Mouse (Mus musculus) A20 (cell line): Measurements from ENCODE around the gene Mtmr11.

Experiments
- DNase-seq: peaks from one replicate; pipeline ENCODE4 v3.0.0-alpha.2; 2011; ENCODE audit warnings: low read depth, low spot score

Mtmr11 gene

GRCm38 (mm10) chr3:96161869-96162840, at the start of gene Mtmr11:
Gene Mtmr11 (plus strand): TSS chr3:96162004.
- no peak for DNase-seq

GRCm38 (mm10) chr3:96113251-96113650, 48.6 kb upstream of the Mtmr11 start:
- no peak for DNase-seq

- no peak for DNase-seq
These were observed 43.7 kb upstream of the Mtmr11 start for GRCm38 (mm10) chr3:96118142-96118541.

- no peak for DNase-seq
These were observed 43.1 kb upstream of the Mtmr11 start for GRCm38 (mm10) chr3:96118702-96119101.

GRCm38 (mm10) chr3:96124235-96124634, 37.6 kb upstream of the Mtmr11 start:
- DNase-seq, result no peak

- DNase-seq, result no peak
These were observed 33.7 kb upstream of the Mtmr11 start for GRCm38 (mm10) chr3:96128128-96128527.

GRCm38 (mm10) chr3:96132478-96132877, 29.3 kb upstream of the Mtmr11 start:
- no peak for DNase-seq

GRCm38 (mm10) chr3:96133327-96133905, 28.4 kb upstream of the Mtmr11 start:
- no peak for DNase-seq

- no peak for DNase-seq
These were observed 26.8 kb upstream of the Mtmr11 start for GRCm38 (mm10) chr3:96135011-96135410.

- DNase-seq, result peak; percentile 80
These were observed 13.9 kb upstream of the Mtmr11 start for GRCm38 (mm10) chr3:96147950-96148349.

- peak; percentile 59 for DNase-seq
These were observed 10.0 kb upstream of the Mtmr11 start for GRCm38 (mm10) chr3:96151836-96152235.

GRCm38 (mm10) chr3:96152611-96153010, 9.2 kb upstream of the Mtmr11 start:
- no peak for DNase-seq

- no peak for DNase-seq
These were observed 6.3 kb upstream of the Mtmr11 start for GRCm38 (mm10) chr3:96155501-96155900.

- DNase-seq, result no peak
These were observed 2.0 kb upstream of the Mtmr11 start for GRCm38 (mm10) chr3:96159820-96160219.

GRCm38 (mm10) chr3:96160222-96160802, 1.5 kb upstream of the Mtmr11 start:
- DNase-seq, result no peak

GRCm38 (mm10) chr3:96160803-96161516, 844 bp upstream of the Mtmr11 start:
- no peak for DNase-seq

GRCm38 (mm10) chr3:96163040-96163439, 1.2 kb downstream of the Mtmr11 start:
- DNase-seq, result no peak

GRCm38 (mm10) chr3:96168466-96169158, 6.8 kb downstream of the Mtmr11 start:
- DNase-seq, result no peak

- no peak for DNase-seq
These were observed 8.5 kb downstream of the Mtmr11 start for GRCm38 (mm10) chr3:96170276-96170675.

GRCm38 (mm10) chr3:96170976-96171545, 9.3 kb downstream of the Mtmr11 start:
- peak; percentile 46 for DNase-seq
